Mouse (Mus musculus) mouse embryonic stem cell (cell line): ENCODE measurements around the gene Trim25.

ENCODE experiments used
- in situ Hi-C, 2 experiments: fragments of 300-500 bp; cut with MboI; formaldehyde crosslinking; loops; 1 replicate in 1 of 2; 3 replicates in 1 of 2; pipeline ENCODE4 v1.14.3; 2019 to 2020; ENCODE audit warnings: low sequenced_read_pairs in 2 of 2, low pct_unique_long_range_greater_than_20kb in 1 of 2, mixed read lengths in 1 of 2; ENCODE audit not compliant: unreplicated experiment in 1 of 2

Trim25 gene

GRCm38 (mm10) chr11:88998974-88999722 lies at the start of gene Trim25:
Trim25 (plus strand) TSS chr11:88999376.
- in situ Hi-C loops: no loop called here

DNA sequence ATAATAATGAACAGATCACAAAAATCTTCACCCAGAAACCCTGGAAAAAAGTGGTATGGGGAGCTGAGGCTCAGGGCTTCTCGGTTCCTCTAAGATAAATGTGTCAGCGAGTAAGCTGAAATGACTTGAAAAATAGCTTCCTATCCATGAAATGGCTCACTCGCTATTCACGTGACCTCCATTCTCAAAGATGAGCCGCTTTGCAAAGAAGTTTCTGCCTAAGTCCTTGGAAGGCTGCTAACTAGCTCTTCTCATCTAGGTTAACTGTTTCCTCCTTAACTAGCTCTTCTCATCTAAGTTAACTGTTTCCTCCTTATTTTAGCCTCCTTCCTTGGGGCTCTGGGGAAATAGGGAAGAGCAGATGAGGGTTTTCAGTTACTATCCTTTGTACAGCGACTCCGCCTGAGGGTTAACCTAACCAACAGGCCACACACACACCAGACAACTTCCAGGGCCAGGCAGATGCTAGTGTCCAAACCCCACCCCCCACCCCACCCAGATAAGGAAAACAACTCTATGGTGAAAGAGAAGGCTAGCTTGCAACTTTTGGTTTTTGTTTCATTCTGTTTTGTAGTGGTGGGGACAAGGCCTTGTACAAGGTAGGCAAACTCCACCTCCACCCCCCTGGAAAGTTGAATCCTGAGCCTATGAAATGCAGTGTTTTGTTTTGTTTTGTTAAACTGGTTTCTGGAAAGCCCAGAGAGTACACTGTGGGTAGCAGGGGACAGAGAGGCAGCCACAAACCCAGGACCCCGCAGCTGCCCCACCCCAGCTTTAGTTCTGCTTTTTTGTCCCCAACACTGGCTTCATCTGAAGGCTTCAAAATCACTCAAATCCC lies 49.2 kb upstream of the Trim25 start:
- in situ Hi-C loops: no loop called here

DNA sequence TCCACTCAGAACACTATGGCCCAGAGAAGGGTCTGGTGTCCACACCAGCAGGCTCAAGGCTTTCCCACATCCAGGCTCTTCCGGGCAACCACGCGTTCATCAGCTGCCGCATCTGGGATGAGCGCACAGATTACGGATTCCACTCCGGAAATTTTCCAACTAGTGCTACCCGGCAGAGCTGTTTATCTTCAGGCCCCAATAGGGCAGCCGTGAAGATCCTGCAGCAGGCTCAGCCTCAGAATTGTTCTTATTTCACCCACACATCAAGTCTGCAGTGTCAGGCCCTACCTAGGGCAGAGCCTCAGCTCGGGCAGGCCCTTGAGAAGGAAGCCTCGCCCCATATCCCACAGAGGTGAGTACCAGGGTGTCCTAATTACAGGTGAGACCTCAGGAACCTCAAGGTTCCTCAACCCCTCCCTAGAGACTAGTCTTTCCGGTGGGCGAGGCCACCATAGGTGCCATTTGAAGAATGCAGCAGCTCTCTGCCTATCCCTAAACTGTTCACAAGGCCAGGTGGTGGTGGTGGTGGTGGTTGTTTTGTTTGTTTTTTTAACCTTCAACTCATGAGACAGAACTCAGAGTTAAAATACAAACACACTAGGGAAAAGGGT lies 48.4 kb upstream of the Trim25 start:
- in situ Hi-C loops: no loop called here

DNA sequence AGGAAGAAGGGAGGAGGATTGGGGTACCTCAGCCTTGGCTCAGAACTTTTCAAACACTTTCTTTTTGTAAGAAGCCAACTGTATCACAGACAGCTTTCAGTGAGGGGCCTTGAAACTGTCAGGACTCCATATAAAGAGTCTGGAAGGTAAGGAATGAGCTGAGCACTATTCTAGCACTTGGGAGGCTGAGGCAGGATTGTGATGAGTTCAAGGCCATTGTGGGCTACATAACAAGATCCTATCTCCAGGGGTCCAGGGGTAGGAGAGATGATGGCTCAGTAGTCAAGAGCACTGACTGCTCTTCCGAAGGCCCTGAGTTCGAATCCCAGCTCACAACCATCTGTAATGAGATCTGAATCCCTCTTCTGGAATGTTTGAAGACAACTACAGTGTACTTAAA lies 47.6 kb upstream of the Trim25 start:
- in situ Hi-C loops: no loop called here

- in situ Hi-C loops: no loop called here
These were observed 47.1 kb upstream of the Trim25 start for GRCm38 (mm10) chr11:88952117-88952516.

DNA sequence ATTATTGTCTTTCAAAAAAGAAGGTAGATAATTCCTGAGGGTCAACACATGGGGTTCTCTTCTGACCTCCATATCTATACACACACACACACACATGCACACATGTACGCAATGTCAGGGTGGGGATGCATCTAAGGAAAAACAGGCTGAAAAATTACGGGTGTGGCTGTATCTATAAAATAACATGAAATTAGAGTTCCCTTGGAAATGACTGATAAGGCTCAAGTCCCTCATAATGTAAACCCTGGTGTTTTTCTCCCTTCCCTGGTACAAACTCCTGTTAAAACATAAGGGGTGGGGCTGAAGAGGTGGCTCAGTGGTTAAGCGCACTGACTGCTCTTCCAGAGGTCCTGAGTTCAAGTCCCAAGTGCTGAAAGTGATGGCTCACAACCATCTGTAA lies 45.6 kb upstream of the Trim25 start:
- in situ Hi-C loops: no loop called here

DNA sequence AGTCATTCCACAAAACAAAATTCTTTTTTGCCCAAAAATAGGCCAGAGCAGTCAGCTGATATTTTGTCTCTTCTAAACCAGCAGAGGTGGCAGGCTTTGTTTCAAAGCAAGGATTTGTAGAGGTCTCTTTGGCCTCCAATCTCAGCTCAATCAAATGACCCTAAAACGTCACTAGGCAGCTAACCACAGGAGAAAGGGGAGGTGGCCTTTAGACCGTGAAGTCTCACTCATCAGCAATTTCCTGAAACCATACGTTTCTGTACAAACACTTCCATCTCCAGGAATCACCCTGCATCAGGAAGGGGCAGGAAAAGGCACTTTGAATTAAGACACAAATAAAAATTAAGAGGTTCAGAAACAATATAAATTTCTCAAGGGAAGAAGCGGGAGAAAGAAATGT lies 44.4 kb upstream of the Trim25 start:
- in situ Hi-C loops: no loop called here

- in situ Hi-C loops: no loop called here
These were observed 43.8 kb upstream of the Trim25 start, which contains the start of gene Scpep1 for GRCm38 (mm10) chr11:88955217-88955969. Scpep1 (minus strand) TSS chr11:88955465.

DNA sequence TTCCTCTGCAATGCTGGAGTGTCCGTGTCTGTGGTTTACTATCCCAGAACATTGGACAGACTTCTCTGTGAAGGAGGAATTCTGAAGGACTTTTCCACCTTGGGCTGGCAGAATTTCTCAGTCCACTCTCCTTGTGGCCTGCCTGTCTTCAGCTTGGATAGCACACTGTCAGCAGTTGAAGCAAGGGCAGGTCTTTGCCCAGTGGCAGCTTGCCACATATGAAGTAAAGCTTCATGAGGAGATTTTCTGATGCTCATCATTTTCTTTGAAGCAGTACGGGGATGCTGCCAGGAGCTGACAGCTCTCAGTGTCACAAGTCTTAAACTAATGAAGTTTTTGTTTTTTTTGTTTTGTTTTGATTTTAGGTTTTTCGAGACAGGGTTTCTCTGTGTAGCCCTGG lies 40.3 kb upstream of the Trim25 start:
- in situ Hi-C loops: no loop called here

DNA sequence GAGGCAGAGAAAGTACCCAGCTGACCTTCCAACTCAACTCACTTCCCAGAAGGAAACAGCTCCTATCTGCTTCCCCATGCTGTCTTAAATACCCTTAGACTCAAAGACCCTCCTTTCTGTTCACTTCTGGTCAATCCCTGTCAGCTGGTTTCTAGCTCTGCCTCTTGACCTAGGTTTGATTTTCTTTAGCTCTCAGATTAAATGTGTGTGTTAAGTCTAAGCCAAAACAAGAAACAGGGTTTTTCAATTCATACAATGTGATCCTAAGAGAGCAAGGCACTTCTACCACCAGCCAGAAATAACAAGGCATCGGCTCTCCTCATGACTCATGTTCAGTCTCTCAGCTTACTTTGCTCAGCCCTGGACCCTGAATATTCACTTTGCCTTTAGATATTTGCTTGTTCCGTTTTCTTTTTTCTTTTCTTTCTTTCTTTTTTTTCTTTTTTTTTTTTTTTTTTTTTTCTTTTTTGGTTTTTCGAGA lies 32.3 kb upstream of the Trim25 start, which contains the start of gene Elobl:
Gene Elobl (minus strand): TSS at position 51 of the 481 bp plus-strand sequence.
- in situ Hi-C loops: no loop called here

GRCm38 (mm10) chr11:88970202-88970732 lies 28.9 kb upstream of the Trim25 start, which contains the start of gene Coil:
Coil (plus strand) TSS chr11:88970252.
- in situ Hi-C loops: no loop called here

- in situ Hi-C loops: no loop called here
These were observed 25.1 kb upstream of the Trim25 start for GRCm38 (mm10) chr11:88973776-88974701.

- in situ Hi-C loops: no loop called here
These were observed 22.9 kb upstream of the Trim25 start for GRCm38 (mm10) chr11:88976320-88976719.

GRCm38 (mm10) chr11:88977188-88977587 lies 22.0 kb upstream of the Trim25 start:
- in situ Hi-C loops: no loop called here

GRCm38 (mm10) chr11:88981337-88981736 lies 17.8 kb upstream of the Trim25 start:
- in situ Hi-C loops: no loop called here

DNA sequence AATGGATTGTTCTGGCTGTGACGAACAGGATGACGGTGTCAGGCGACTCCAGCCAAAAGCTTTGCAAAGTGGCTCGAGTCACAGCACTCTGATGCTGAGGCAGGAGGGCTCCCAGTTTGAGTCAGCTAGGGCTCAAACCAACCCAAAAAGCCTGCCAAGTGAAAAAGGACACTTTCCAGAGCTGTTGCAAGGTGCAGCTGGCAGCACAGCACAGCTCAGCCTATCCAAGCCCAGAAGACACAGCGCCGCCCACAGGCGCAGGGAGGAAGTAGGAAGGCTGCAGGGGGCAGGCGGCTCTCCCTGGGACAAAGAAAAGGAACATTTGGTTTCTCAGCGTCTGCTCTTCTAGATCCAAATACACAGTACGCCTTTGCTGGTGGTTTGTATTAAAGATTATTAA lies 12.6 kb upstream of the Trim25 start:
- in situ Hi-C loops: no loop called here

- in situ Hi-C loops: no loop called here
These were observed 10.2 kb upstream of the Trim25 start for GRCm38 (mm10) chr11:88988956-88989355.
